Mouse (Mus musculus) ES-E14 (cell line): ENCODE measurements around the gene Hist1h3g. TPM values are rescaled to one million over a fixed set of nuclear protein-coding genes. Genes with fewer than 3 reads are reported as not detected.
"Not testable (repeated sequence)": the region's sequence is repeated elsewhere in the genome, so short reads cannot be mapped to it uniquely, and the experiment has no call there.

Source experiments
- DNase-seq: peaks from one replicate; pipeline ENCODE4 v3.0.0-alpha.2; 2013; ENCODE audit warnings: low read depth, low spot score
- H3K27ac ChIP-seq: 2 replicates; pipeline ENCODE4 v1.5.1; 2012; ENCODE audit warnings: low read depth, mild to moderate bottlenecking, low read length, moderate library complexity, mixed read lengths; ENCODE audit not compliant: poor library complexity, insufficient read depth, severe bottlenecking
- H3K36me3 ChIP-seq: 2 replicates; pipeline ENCODE4 v1.6.1; 2012; ENCODE audit warnings: mild to moderate bottlenecking, low read length, moderate library complexity, mixed read lengths; ENCODE audit not compliant: control insufficient read depth, poor library complexity, insufficient read depth, severe bottlenecking
- H3K4me1 ChIP-seq, 2 experiments: fragments of 150-350 bp in 1 of 2; sonication (generic) in 1 of 2; 2 replicates each; pipeline ENCODE4 v1.6.1; 2012; ENCODE audit warnings: low read length in 2 of 2, mild to moderate bottlenecking in 1 of 2, mixed read lengths in 1 of 2; ENCODE audit not compliant: control insufficient read depth in 2 of 2, insufficient read depth in 2 of 2, poor library complexity in 1 of 2
- H3K4me3 ChIP-seq, 2 experiments: fragments of 150-350 bp in 1 of 2; sonication (generic) in 1 of 2; 2 replicates each; pipeline ENCODE4 v1.5.1; 2012; ENCODE audit warnings: low read length in 2 of 2, low read depth in 1 of 2, mild to moderate bottlenecking in 1 of 2, mixed read lengths in 1 of 2; ENCODE audit not compliant: insufficient read depth in 1 of 2, poor library complexity in 1 of 2, severe bottlenecking in 1 of 2
- H3K9ac ChIP-seq: 2 replicates; pipeline ENCODE4 v1.6.1; 2012; ENCODE audit warnings: low read depth, mild to moderate bottlenecking, low read length, mixed read lengths; ENCODE audit not compliant: poor library complexity, insufficient read depth, severe bottlenecking
- H3K9me3 ChIP-seq: fragments of 150-350 bp; sonication (generic); 2 replicates; pipeline ENCODE4 v1.6.1; 2012; ENCODE audit warnings: low read depth, mild to moderate bottlenecking, low read length; ENCODE audit not compliant: control insufficient read depth, insufficient read depth
- CHD2 ChIP-seq: IDR thresholded peaks from 2 replicates; pipeline ENCODE4 v1.6.1; 2014; ENCODE audit warnings: mild to moderate bottlenecking, low read depth, low read length, inconsistent platforms
- HCFC1 ChIP-seq: IDR thresholded peaks from 2 replicates; pipeline ENCODE4 v1.6.1; 2012; ENCODE audit warnings: low read length, inconsistent platforms, borderline replicate concordance; ENCODE audit not compliant: insufficient read depth
- MAFK ChIP-seq: IDR thresholded peaks from 2 replicates; pipeline ENCODE4 v1.6.1; 2014; ENCODE audit warnings: mild to moderate bottlenecking, low read depth, low read length, inconsistent platforms; ENCODE audit not compliant: insufficient read depth
- ZC3H11A ChIP-seq: IDR thresholded peaks from 2 replicates; pipeline ENCODE4 v1.6.1; 2012; ENCODE audit warnings: low read depth, mild to moderate bottlenecking, inconsistent platforms, low read length, borderline replicate concordance
- ZNF384 ChIP-seq: IDR thresholded peaks from 2 replicates; pipeline ENCODE4 v1.6.1; 2012; ENCODE audit warnings: low read depth, low read length, inconsistent platforms
- in situ Hi-C, 2 experiments: fragments of 600-800 bp; cut with MboI; formaldehyde crosslinking; loops; one replicate each; pipeline ENCODE4 v1.15.1; 2025; ENCODE audit warnings: low sequenced_read_pairs in 2 of 2, inconsistent platforms in 1 of 2; ENCODE audit not compliant: unreplicated experiment in 2 of 2
- total RNA-seq: library from RNA; depleted of rRNA; stranded (reverse); fragments of 300-350 nt; gene quantifications from 2 replicates; pipeline ENCODE4 v1.2.3, GENCODE M21; 2012

Gene Hist1h3g
- total RNA-seq, 1 experiment: 621 TPM

- no peaks in the 10 kb centered on the region for H3K36me3 ChIP-seq
- no peak for TF ChIP-seq ZNF384
- peak; percentile 90 for TF ChIP-seq MAFK
- no peak for TF ChIP-seq CHD2
- TF ChIP-seq ZC3H11A: no peak
- no peak for TF ChIP-seq HCFC1
- peak overlapping the region; percentile 61 to 68 for H3K4me3 ChIP-seq
- in situ Hi-C loops: loop anchor here (25.0 kb wide), 2 partner anchors 1526 to 1826 kb away; partner anchors contain the start of genes Hist1h4j (in 2 of the 2), Hist1h2ag (in 1 of the 2), Hist1h2ah (in 1 of the 2) and Hist1h2bj (in 1 of the 2)
- DNase-seq: no peak
- peak overlapping the region; percentile 82 for H3K9ac ChIP-seq
- peak overlapping the region; percentile 93 for H3K27ac ChIP-seq
- peaks cover 0 to 5% of the 10 kb centered on the region in 2 experiments; a peak in 1 of 4 replicates for H3K4me1 ChIP-seq
- no peaks in the 10 kb centered on the region for H3K9me3 ChIP-seq
Measured at GRCm38 (mm10) chr13:23562699-23563462, 27.7 kb downstream of the Hist1h3g start.

- H3K27ac ChIP-seq: no peak overlapping the region
- H3K4me1 ChIP-seq: peaks cover 0 to 5% of the 10 kb centered on the region in 2 experiments; a peak in 1 of 4 replicates
- no peak for DNase-seq
- in situ Hi-C loops: loop anchor here (25.0 kb wide), 2 partner anchors 1527 to 1827 kb away; partner anchors contain the start of genes Hist1h4j (in 2 of the 2), Hist1h2ag (in 1 of the 2), Hist1h2ah (in 1 of the 2) and Hist1h2bj (in 1 of the 2)
- no peaks in the 10 kb centered on the region for H3K36me3 ChIP-seq
- H3K9me3 ChIP-seq: no peaks in the 10 kb centered on the region
- H3K9ac ChIP-seq: no peak overlapping the region
- no peak overlapping the region for H3K4me3 ChIP-seq
- TF ChIP-seq CHD2 (no peak), ZNF384 (no peak), MAFK (no peak), ZC3H11A (no peak), HCFC1 (no peak)
Measured at GRCm38 (mm10) chr13:23564482-23564881, 29.3 kb downstream of the Hist1h3g start.

GRCm38 (mm10) chr13:23570261-23571021, 35.2 kb downstream of the Hist1h3g start:
- not testable (repeated sequence) for H3K4me1 ChIP-seq, DNase-seq, H3K36me3 ChIP-seq, H3K9me3 ChIP-seq
- 0 out of 2 replicates have a peak, but pooled peaks have one; percentile 41 for TF ChIP-seq HCFC1
- H3K4me3 ChIP-seq: peak overlapping the region; percentile 20 to 63
- H3K27ac ChIP-seq: peak overlapping the region; percentile 92
- in situ Hi-C loops: loop anchor here (25.0 kb wide), 2 partner anchors 1533 to 1833 kb away; partner anchors contain the start of genes Hist1h4j (in 2 of the 2), Hist1h2ag (in 1 of the 2), Hist1h2ah (in 1 of the 2) and Hist1h2bj (in 1 of the 2)
- H3K9ac ChIP-seq: peak overlapping the region; percentile 67

GRCm38 (mm10) chr13:23571022-23571503, 35.8 kb downstream of the Hist1h3g start, which contains the start of the genes Hist1h2ae and Hist1h2bg:
TSS of gene Hist1h2ae (minus strand) at chr13:23571220.
TSS of gene Hist1h2bg (plus strand) at chr13:23571396.
- Histone ChIP-seq H3K9ac (peak within 1 kb of the TSS; percentile 67), H3K27ac (peak within 1 kb of the TSS; percentile 92), H3K4me3 (peak within 1 kb of the TSS; percentile 27 to 66), H3K9me3 (no peaks in the 10 kb centered on the region), H3K36me3 (no peaks in the 10 kb centered on the region), H3K4me1 (no peaks in the 10 kb centered on the region)
- peak; percentile 80; the same call in 1 of the 2 replicates for TF ChIP-seq CHD2
- no peak for TF ChIP-seq MAFK
- DNase-seq: peak; percentile 79
- in situ Hi-C loops: loop anchor here (25.0 kb wide), 2 partner anchors 1534 to 1834 kb away; partner anchors contain the start of genes Hist1h4j (in 2 of the 2), Hist1h2ag (in 1 of the 2), Hist1h2ah (in 1 of the 2) and Hist1h2bj (in 1 of the 2)
